Mouse (Mus musculus) bone marrow macrophage, adult 2 months (primary cell): Measurements from ENCODE around the gene Slc8a1.

Experiments used
- CTCF ChIP-seq: IDR thresholded peaks from 2 replicates; pipeline ENCODE4 v1.5.1; 2012; ENCODE audit warnings: low read depth, mild to moderate bottlenecking, low read length, moderate library complexity
- POLR2A ChIP-seq: IDR thresholded peaks from 2 replicates; pipeline ENCODE4 v1.6.1; 2012; ENCODE audit warnings: mild to moderate bottlenecking, low read depth, low read length, borderline replicate concordance

DNA sequence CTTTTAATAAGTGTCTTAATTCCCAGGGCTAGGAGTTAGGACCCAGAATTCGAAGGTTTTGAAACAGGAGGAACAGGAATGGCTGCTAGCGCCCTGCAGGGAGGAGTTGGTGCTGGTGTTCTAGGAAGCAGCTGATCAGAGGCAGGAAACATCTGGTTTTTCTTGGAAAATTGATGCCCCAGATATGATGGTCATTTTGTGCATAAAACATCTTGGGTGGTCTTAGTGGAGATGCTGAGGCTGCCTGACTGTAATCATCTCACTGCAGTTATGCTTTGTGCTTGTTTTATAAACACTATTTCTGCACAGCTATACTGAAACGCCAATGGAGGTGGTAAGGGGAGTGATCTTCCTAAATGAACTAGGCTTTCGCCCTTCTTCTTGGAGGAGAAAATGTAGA, 345.1 kb downstream of the Slc8a1 start:
- TF ChIP-seq CTCF (no peak), POLR2A (no peak)
